Mouse (Mus musculus) pancreas, adult 10 weeks (tissue): Measurements from ENCODE around the gene Gsdma3. TPM values are rescaled to one million over a fixed set of nuclear protein-coding genes. Genes with fewer than 3 reads are reported as not detected.

Source experiments
- polyA plus RNA-seq: library from polyadenylated mRNA; stranded (reverse); fragments of 350-450 nt; fragmentation: Illumina TruSeq; extraction: RNeasy Lipid Tissue Mini Kit (QIAGEN cat#74804); gene quantifications from one replicate; pipeline ENCODE4 v1.2.3, GENCODE M21; 2015; ENCODE audit warnings: low read depth, low replicate concordance; ENCODE audit not compliant: insufficient read depth

Gene Gsdma3
- not detected for polyA plus RNA-seq

GRCm38 (mm10) chr11:98625611-98626410 lies at the start of gene Gsdma3, which contains the start of gene Gm12355:
Gene Gsdma3, plus strand, starts transcription at chr11:98626360.
Gene Gm12355, minus strand, starts transcription at chr11:98625661.

GRCm38 (mm10) chr11:98586892-98587563 lies 39.1 kb upstream of the Gsdma3 start, which contains the start of gene Ormdl3:
Gene Ormdl3, minus strand, starts transcription at chr11:98587368.

GRCm38 (mm10) chr11:98597991-98598390 lies 28.2 kb upstream of the Gsdma3 start, which contains the start of gene Lrrc3c:
Gene Lrrc3c, plus strand, starts transcription at chr11:98598291.

GRCm38 (mm10) chr11:98646459-98646858 lies 20.3 kb downstream of the Gsdma3 start, which contains the start of gene Gsdma2:
Gene Gsdma2, plus strand, starts transcription at chr11:98646759.

GRCm38 (mm10) chr11:98664091-98664490 lies 37.9 kb downstream of the Gsdma3 start, which contains the start of gene Gsdma:
Gene Gsdma, plus strand, starts transcription at chr11:98664351.

GRCm38 (mm10) chr11:98681786-98682745 lies 55.9 kb downstream of the Gsdma3 start, which contains the start of gene Psmd3:
Gene Psmd3, plus strand, starts transcription at chr11:98682554.

Other genes starting within 250 kb of the Gsdma3 start
- not detected for gene Tcap, start 242.5 kb upstream of the Gsdma3 start, polyA plus RNA-seq
- not detected for gene Pnmt, start 239.9 kb upstream of the Gsdma3 start, polyA plus RNA-seq
- gene Pgap3, start 225.9 kb upstream of the Gsdma3 start, polyA plus RNA-seq: 1.7 TPM
- gene Erbb2, start 213.9 kb upstream of the Gsdma3 start, polyA plus RNA-seq: 2.3 TPM
- 33.4 TPM for gene Mien1, start 187.4 kb upstream of the Gsdma3 start, polyA plus RNA-seq
- gene Grb7, start 180.0 kb upstream of the Gsdma3 start, polyA plus RNA-seq: 7.3 TPM
- gene Ikzf3, start 80.3 kb upstream of the Gsdma3 start, polyA plus RNA-seq: 1.4 TPM
- not detected for gene Zpbp2, start 75.3 kb upstream of the Gsdma3 start, polyA plus RNA-seq
- 17.3 TPM for gene Ormdl3, start 39.0 kb upstream of the Gsdma3 start, polyA plus RNA-seq
- not detected for gene Lrrc3c, start 28.1 kb upstream of the Gsdma3 start, polyA plus RNA-seq
- not detected for gene Gm12355, start 699 bp upstream of the Gsdma3 start, polyA plus RNA-seq
- gene Gsdma2, start 20.4 kb downstream of the Gsdma3 start, polyA plus RNA-seq: not detected
- not detected for gene Gsdma, start 38.0 kb downstream of the Gsdma3 start, polyA plus RNA-seq
- gene Psmd3, start 56.2 kb downstream of the Gsdma3 start, polyA plus RNA-seq: 21.3 TPM
- gene Csf3, start 74.9 kb downstream of the Gsdma3 start, polyA plus RNA-seq: not detected
- gene Med24, start 103.1 kb downstream of the Gsdma3 start, polyA plus RNA-seq: 10.4 TPM
- gene Thra, start 114.3 kb downstream of the Gsdma3 start, polyA plus RNA-seq: 21.8 TPM
- gene Nr1d1, start 149.0 kb downstream of the Gsdma3 start, polyA plus RNA-seq: 4.8 TPM
- 15.9 TPM for gene Msl1, start 169.2 kb downstream of the Gsdma3 start, polyA plus RNA-seq
- 11.9 TPM for gene Casc3, start 178.5 kb downstream of the Gsdma3 start, polyA plus RNA-seq
- 4.9 TPM for gene Rapgefl1, start 210.4 kb downstream of the Gsdma3 start, polyA plus RNA-seq
- 2.3 TPM for gene Wipf2, start 237.3 kb downstream of the Gsdma3 start, polyA plus RNA-seq